Mouse (Mus musculus) testis, postnatal 14 days (tissue): ENCODE results near the gene Eif4e2.
A peak's percentile ranks its signal among the peaks of the same experiment; 100 is the strongest.

Experiments used
- DNase-seq: peaks from one replicate; pipeline ENCODE4 v3.0.0; 2021; ENCODE audit warnings: low spot score

Gene Eif4e2

GRCm38 (mm10) chr1:87263257-87263656 lies 49.5 kb downstream of the Eif4e2 start:
- no peak for DNase-seq

- no peak for DNase-seq
Measured at GRCm38 (mm10) chr1:87263796-87264133, 50.1 kb downstream of the Eif4e2 start.

DNA sequence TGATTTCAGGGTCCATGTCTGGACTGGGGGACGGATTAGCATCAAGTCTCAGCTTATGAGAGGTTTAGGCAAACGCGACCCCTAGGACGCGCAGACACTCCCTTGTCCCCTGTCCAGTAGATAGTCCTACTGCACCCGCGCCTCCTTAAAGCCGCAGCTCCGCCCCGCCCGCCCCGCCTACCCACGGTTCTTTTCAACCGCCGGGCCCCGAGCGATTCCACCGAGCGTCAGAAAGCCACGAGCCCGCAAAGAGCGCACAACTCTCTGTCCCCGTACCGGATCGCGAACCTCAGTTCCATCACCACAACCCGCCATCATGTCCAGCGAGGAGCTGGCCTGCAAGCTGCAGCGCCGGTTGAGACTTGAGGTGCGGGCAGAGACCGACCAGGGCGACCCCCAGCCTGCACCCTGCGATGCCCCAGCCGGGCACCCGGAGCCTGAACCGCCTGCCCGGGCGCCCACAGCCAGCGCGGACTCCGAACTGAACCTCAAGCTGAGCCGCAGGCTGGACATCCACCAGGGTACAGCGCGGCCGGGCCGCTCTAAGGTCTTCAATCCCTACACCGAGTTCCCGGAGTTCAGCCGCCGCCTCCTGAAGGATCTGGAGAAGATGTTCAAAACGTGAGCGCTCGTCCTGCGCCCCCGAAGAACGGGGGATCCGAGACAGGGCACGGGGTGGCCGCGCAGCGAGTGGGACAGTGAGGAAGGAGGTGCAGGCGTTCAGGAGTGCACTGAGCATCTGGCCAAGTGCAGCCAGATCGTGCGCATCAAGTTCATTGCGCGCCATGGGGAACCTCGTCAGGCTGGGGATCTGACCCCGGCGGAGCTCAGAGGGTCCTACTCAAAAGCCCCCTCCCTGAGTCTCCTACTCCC lies 50.7 kb downstream of the Eif4e2 start, which contains the start of gene Efhd1:
Efhd1 (plus strand) TSS at position 230 of the 873 bp plus-strand sequence.
- peak; percentile 48 for DNase-seq

DNA sequence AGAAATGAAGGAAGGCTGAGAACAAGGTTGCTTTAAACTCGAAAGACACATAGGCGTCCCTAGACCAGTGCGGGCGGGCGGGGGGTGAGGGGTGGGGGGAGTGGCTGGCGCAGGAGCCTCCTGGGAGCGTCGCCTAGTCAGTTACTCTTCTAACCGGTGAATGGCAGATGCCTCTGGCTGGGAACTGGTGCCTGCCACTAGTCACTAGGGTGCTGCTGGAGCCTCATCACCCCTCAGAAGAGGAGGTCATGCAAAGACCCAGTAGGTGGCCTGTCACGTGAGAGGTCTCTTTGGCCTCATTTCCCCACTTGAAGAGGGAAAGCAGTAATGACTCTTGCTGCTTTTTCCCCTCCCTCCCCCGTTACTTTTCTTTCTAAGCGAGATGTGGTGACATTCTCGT lies 51.5 kb downstream of the Eif4e2 start:
- no peak for DNase-seq

DNA sequence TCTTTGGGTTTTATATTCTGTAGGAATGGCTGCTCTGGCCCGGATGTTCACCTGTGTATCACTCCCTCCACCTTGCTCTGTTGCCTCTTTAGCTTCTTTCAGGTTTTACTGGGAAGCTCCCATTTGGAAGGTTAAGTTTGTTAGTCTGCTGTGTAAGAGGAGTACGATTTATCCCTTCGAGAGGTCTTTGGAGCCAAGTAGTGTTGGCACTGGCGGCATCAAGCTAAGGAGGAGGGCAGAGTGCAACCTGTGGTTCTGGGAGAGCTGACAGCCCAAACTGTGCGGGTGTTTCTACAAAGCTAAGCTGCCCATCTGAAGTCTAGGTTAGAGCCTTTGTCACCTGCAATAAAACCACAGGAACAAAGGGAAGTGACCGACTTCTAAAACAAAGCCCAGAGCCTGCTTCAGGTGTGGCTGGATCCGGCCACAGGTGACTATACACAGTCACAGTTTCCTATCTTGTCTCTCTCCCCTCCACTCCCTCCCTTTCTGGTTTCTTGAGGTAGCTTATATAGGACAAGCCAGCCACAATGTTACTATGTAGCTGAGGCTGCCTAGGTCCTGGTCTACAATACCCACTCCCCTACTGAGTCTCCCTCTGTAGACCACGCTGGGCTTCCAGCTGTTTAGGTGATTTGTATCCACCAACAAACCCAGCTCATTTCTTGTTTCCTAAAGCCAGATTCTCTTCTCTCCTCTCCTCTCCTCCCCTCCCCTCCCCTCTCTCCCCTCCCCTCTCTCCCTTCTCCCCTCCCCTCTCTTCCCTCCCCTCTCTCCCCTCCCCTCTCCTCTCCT lies 52.8 kb downstream of the Eif4e2 start:
- peak; percentile 73 for DNase-seq

- DNase-seq, result no peak
Measured at GRCm38 (mm10) chr1:87270204-87270603, 56.5 kb downstream of the Eif4e2 start.

GRCm38 (mm10) chr1:87270641-87271467 lies 57.1 kb downstream of the Eif4e2 start:
- DNase-seq, result peak; percentile 25

- no peak for DNase-seq
Measured at GRCm38 (mm10) chr1:87271596-87271995, 57.9 kb downstream of the Eif4e2 start.

- peak; percentile 52 for DNase-seq
Measured at GRCm38 (mm10) chr1:87272462-87272861, 58.7 kb downstream of the Eif4e2 start.

- DNase-seq, result peak; percentile 83
Measured at GRCm38 (mm10) chr1:87273514-87273942, 59.8 kb downstream of the Eif4e2 start.

DNA sequence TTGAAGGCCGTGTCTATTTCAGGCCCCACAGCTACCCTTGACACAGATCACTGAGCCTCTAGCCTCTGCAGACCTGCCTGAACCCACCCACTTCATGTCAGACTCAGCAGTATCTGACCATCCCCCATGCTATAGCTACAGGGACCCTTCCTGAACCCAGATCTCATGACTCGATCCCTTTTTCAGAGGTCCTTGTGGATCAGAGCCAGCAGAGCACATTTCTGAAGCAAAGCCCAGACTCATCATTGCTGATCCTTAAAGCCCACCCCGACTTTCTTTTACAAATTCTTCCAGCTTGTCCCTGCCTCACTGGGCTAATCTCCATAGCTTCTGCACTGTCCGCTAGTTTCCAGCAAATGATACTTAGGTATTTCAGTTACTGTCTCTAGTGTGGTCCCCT lies 60.4 kb downstream of the Eif4e2 start:
- no peak for DNase-seq

GRCm38 (mm10) chr1:87275151-87275550 lies 61.4 kb downstream of the Eif4e2 start:
- no peak for DNase-seq

- DNase-seq, result no peak
Measured at GRCm38 (mm10) chr1:87276056-87276455, 62.3 kb downstream of the Eif4e2 start.

- DNase-seq, result no peak
Measured at GRCm38 (mm10) chr1:87280281-87280680, 66.6 kb downstream of the Eif4e2 start.

DNA sequence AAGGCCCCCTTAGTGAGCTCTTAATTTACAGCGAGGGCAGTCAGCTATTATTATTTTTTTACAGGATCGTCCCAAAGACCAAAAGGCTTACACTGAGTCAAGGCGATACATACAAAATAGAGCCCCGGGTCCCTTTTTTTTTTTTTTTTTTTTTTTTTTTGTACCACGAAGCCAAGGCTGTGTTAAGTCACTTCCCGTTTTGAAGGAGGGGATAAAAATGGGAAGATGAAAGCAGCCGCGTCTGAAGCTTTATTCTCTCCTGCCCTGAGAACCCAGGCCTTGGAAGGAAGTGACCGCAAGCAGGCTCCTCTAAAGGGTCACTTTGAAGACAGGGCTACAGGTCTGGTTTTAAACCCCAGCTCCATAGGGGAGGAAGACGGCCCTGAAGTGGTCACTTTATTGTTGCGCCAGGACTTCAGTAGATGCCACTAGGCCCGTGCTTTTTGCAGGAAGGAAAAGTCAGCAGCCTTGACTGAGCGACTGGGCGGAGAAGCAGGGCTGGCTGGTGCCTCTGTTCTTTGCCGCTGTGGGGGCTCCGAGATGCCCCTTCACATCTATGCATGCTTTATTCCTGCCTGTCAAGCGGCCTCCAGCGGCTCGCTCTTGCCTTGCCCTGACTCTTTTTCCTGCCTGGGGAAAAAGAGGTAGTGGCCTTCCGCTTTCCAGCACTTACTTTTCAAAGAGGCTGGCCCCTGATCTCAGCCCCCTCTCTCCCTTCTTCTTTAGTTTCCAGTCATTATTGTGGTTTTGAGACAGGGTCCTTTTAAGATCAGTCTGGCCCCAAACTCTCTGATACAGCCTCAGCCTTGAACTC lies 68.1 kb downstream of the Eif4e2 start:
- DNase-seq, result no peak

DNA sequence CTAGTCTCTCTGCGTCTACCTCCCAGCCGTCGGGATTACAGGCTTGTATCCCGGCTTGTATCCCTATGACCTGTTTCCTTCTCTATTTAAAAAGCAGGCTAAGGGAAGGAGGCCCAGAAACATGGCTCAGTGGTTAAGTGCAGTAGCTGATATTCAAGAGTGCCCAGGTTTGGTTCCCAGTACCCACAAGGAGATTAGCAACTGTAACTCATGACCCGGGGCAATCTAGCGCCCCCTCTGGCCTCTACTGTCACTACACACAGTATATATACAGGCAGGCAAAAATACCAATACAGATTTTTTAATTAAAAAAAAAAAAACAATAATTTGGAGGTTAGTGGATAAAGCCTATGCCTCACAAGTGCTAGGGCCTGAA lies 68.7 kb downstream of the Eif4e2 start:
- DNase-seq, result peak; percentile 48

DNA sequence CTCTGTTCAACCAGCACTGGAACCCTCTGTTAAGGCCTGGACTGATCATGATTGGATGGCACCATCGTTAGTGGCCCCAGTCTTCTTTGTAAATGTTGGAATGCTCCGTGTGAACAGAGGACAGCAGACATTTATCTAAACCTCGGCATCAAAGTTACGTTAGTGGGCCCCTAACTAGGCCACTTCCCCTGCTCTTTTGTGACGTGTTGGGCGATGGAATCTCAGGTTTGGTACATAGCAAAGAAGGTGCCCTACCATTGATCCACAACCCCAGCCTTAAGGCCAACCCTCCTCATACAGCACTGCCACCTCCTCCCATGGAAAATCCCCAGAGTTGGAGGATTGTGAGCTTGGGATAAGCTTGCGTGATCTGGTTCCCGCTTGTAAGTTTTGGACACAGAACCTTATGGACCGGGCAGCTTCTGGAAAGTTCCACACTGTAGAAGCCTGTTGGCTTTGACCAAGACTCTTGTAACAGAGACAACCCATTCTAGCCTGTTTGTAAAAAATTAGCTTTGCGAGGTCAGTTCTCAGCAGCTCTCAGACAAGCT lies 69.8 kb downstream of the Eif4e2 start:
- no peak for DNase-seq

DNA sequence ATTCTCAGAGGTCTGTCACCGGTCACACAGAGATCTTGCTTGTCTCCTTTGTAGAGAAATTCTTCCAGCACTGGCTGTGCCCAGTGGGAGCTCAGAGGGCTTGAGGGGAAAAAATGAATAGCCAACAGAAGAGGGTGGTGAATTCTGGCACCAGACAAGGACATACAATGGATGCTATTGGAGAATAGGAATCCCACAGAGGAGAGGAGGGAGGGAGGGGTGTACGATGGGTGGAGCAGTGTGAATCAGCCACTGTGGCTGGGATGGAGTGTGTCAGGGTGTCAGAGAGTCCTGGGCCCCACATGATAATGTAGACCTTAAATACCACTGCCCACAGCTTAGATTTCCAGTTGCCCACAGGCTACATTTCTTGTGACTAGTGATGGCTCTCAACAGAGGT lies 73.4 kb downstream of the Eif4e2 start:
- no peak for DNase-seq
